Mouse (Mus musculus) limb, embryonic 15.5 days (tissue): Measurements from ENCODE around the gene Cck. TPM values are rescaled to one million over a fixed set of nuclear protein-coding genes. Genes with fewer than 3 reads are reported as not detected.

Source experiments
- ATAC-seq: fragments of 200-750 bp; cut with Nextera tagmentation; 2 replicates; pipeline ENCODE4 v1.8.0; 2017; ENCODE audit warnings: low read depth, moderate TSS enrichment; ENCODE audit not compliant: insufficient number of reproducible peaks, low FRiP score, low TSS enrichment
- H3K27ac ChIP-seq: fragments of 300-500 bp; sonication (generic); 2 replicates; pipeline ENCODE4 v1.5.1; 2015; ENCODE audit warnings: moderate library complexity, mild to moderate bottlenecking, inconsistent platforms
- H3K27me3 ChIP-seq: fragments of 300-500 bp; sonication (generic); 2 replicates; pipeline ENCODE4 v1.6.1; 2015; ENCODE audit warnings: inconsistent platforms
- H3K36me3 ChIP-seq: fragments of 300-500 bp; sonication (generic); 2 replicates; pipeline ENCODE4 v1.6.1; 2015; ENCODE audit warnings: inconsistent platforms
- H3K4me1 ChIP-seq: fragments of 300-500 bp; sonication (generic); 2 replicates; pipeline ENCODE4 v1.6.1; 2015; ENCODE audit warnings: inconsistent platforms
- H3K4me2 ChIP-seq: fragments of 300-500 bp; sonication (generic); 2 replicates; pipeline ENCODE4 v1.6.1; 2015; ENCODE audit warnings: mild to moderate bottlenecking, inconsistent platforms
- H3K4me3 ChIP-seq: fragments of 300-500 bp; sonication (generic); 2 replicates; pipeline ENCODE4 v1.5.1; 2015; ENCODE audit warnings: mild to moderate bottlenecking, inconsistent platforms
- H3K9ac ChIP-seq: fragments of 300-500 bp; sonication (generic); 2 replicates; pipeline ENCODE4 v1.6.1; 2015; ENCODE audit warnings: inconsistent platforms
- H3K9me3 ChIP-seq: fragments of 300-500 bp; sonication (generic); 2 replicates; pipeline ENCODE4 v1.6.1; 2016; ENCODE audit warnings: inconsistent platforms
- WGBS: fragments of 180-500 bp; shearing (Covaris S2); methylation state at CpG from one replicate; pipeline ENCODE4 v1.1.7; 2015; 5-methylcytosine and 5-hydroxymethylcytosine counted together
- polyA plus RNA-seq: library from polyadenylated mRNA; unstranded; fragments of >200 nt; fragmentation: Nextera tagmentation; extraction: Ambion mirVana; gene quantifications from 2 replicates; pipeline ENCODE4 v1.2.1, GENCODE M21; 2015

Gene Cck
- polyA plus RNA-seq = 4.8 and 5.9 TPM in 2 replicates

GRCm38 (mm10) chr9:121495529-121495928, at the start of gene Cck:
Gene Cck (minus strand): TSS chr9:121495694.
- peaks cover 20% of the 10 kb centered on the region for H3K4me1 ChIP-seq
- peaks cover 55% of the 10 kb centered on the region for H3K27me3 ChIP-seq
- no peak within 1 kb of the TSS for H3K27ac ChIP-seq
- ATAC-seq = 0 out of 2 replicates have a peak, but pooled peaks have one; percentile 46
- WGBS = 2% methylated on average over 12 of the region's 12 CpGs
- no peaks in the 10 kb centered on the region for H3K36me3 ChIP-seq
- H3K4me2 ChIP-seq = peak within 1 kb of the TSS; percentile 55
- H3K4me3 ChIP-seq = peak within 1 kb of the TSS; percentile 30
- H3K9me3 ChIP-seq = no peaks in the 10 kb centered on the region
- no peak within 1 kb of the TSS for H3K9ac ChIP-seq

DNA sequence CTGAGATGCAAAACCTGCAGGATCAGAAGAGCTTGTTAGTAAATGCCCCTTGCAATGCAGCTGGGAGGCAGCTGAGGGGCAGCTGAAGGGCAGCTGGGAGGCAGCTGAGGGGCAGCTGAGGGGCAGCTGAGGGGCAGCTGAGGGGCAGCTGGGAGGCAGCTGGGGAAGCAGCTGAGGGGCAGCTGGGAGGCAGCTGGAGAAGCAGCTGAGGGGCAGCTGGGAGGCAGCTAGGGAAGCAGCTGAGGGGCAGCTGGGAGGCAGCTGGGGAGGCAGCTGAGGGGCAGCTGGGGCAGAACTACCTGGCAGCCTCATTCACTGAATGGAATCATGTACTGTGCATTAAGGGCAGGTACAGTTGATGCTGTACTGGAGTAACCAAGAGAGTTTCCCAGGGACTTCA, 46.0 kb upstream of the Cck start:
- ATAC-seq = no peak
- Histone ChIP-seq H3K27ac (no peak overlapping the region), H3K27me3 (no peaks in the 10 kb centered on the region)

DNA sequence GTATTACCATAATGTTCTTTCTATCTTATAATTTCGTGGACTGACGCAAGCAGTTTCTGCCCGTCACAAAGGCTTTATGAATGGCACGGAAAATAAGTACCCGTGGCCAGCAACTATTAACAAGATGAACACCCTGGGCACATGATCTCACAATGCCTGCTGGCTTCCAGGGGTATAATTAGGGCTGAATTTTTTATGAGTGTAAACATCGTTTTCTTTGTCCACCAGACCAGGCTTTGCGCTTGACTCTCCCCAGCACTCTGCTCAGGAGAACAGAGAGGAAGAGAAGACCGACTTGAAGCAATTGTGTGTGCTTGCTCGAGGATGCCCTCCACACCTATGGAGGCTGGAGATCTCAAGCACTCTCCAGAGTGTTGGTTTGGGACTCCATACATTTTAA, 37.1 kb upstream of the Cck start:
- H3K9me3 ChIP-seq = no peaks in the 10 kb centered on the region; the same call in 1 of the 2 replicates
- no peaks in the 10 kb centered on the region for H3K36me3 ChIP-seq
- H3K27ac ChIP-seq = no peak overlapping the region
- H3K4me1 ChIP-seq = no peaks in the 10 kb centered on the region
- no peak for ATAC-seq
- 61% methylated on average over 9 of the region's 9 CpGs for WGBS
- no peaks in the 10 kb centered on the region for H3K27me3 ChIP-seq
- no peak overlapping the region for H3K9ac ChIP-seq
- H3K4me2 ChIP-seq = no peak overlapping the region
- no peak overlapping the region for H3K4me3 ChIP-seq

More for the DNA sequence above, 46.0 kb upstream of the Cck start:
- Histone ChIP-seq H3K36me3 (no peaks in the 10 kb centered on the region), H3K4me2 (no peak overlapping the region), H3K4me1 (no peaks in the 10 kb centered on the region), H3K4me3 (no peak overlapping the region), H3K9me3 (no peaks in the 10 kb centered on the region), H3K9ac (no peak overlapping the region)

DNA sequence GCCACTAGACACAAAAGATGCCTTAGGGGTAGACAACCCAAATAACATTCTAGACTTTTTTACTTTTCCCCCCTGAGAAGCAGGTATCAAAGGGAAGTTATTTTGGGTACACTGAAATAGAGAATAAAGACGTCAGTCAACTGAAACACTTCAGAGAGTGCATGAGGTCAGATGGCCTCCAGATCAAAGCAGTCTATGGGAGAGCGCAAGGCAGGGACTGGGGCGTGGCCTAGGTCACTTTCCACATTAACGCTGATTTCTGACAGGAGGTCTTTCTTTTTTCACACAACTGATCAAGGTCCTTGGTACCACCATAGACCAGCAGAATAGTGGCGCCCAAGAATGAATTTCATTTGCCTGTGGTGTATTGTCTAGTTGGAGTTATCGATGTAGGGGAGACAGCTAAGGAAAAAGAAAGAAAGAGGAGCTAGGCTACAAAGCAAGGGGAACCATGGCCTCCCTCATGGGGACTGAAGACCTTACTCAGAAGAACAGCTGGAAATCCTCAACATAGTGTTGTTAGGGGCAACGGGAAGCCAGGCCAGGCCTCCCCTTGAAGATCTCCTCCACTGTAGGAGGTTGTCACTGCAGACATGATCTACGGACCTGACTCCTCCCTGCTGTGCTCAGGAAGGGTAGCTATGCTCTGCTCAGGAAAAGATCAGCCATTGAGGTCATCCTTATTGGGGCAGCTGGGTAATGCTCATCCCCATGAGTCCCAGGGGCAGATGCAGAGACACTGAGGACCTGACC, 33.3 kb upstream of the Cck start:
- H3K9me3 ChIP-seq = no peaks in the 10 kb centered on the region
- no peaks in the 10 kb centered on the region for H3K36me3 ChIP-seq
- H3K27ac ChIP-seq = no peak overlapping the region
- no peak overlapping the region for H3K9ac ChIP-seq
- H3K4me2 ChIP-seq = no peak overlapping the region
- H3K4me1 ChIP-seq = no peaks in the 10 kb centered on the region
- H3K4me3 ChIP-seq = no peak overlapping the region
- WGBS = 66% methylated on average over 8 of the region's 8 CpGs
- ATAC-seq = no peak
- H3K27me3 ChIP-seq = no peaks in the 10 kb centered on the region

- no peaks in the 10 kb centered on the region for H3K4me1 ChIP-seq
- ATAC-seq = no peak
- H3K27ac ChIP-seq = no peak overlapping the region
- no peaks in the 10 kb centered on the region for H3K9me3 ChIP-seq
- H3K4me2 ChIP-seq = no peak overlapping the region
- WGBS = 73% methylated on average over 6 of the region's 6 CpGs
- no peaks in the 10 kb centered on the region; the same call in 1 of the 2 replicates for H3K27me3 ChIP-seq
- H3K9ac ChIP-seq = no peak overlapping the region
- H3K4me3 ChIP-seq = no peak overlapping the region
- no peaks in the 10 kb centered on the region for H3K36me3 ChIP-seq
Measured at GRCm38 (mm10) chr9:121526171-121526570, 30.7 kb upstream of the Cck start.

DNA sequence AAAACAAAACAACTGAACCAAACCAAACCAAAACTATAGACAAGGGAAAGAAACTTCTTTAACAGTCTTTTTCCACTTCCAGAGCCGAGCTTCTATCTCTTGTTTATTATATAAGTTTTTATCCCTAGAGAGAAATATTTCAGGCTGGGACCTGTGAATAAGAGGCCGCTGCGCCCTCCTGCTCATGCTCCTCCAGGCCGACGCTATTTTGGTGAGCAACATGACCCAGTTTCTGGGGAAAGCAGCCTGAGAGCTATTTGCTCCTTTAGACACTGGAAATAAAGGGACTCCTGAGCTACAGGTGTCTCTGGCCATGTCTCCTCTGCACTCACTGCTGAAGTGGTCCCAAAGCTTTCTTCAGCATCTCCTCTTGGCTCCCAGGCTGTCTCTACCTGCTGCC, 24.6 kb upstream of the Cck start:
- 74% methylated on average over 5 of the region's 5 CpGs for WGBS

GRCm38 (mm10) chr9:121514462-121514861, 19.0 kb upstream of the Cck start:
- Histone ChIP-seq H3K27me3 (no peaks in the 10 kb centered on the region), H3K4me1 (no peaks in the 10 kb centered on the region), H3K4me2 (no peak overlapping the region), H3K9me3 (no peaks in the 10 kb centered on the region), H3K27ac (no peak overlapping the region), H3K4me3 (no peak overlapping the region), H3K36me3 (no peaks in the 10 kb centered on the region), H3K9ac (no peak overlapping the region)
- ATAC-seq = no peak
- 79% methylated on average over 5 of the region's 5 CpGs for WGBS

More for the DNA sequence above, 24.6 kb upstream of the Cck start:
- H3K4me1 ChIP-seq = no peaks in the 10 kb centered on the region
- H3K27ac ChIP-seq = no peak overlapping the region
- H3K4me3 ChIP-seq = no peak overlapping the region
- no peaks in the 10 kb centered on the region for H3K9me3 ChIP-seq
- H3K4me2 ChIP-seq = no peak overlapping the region
- no peaks in the 10 kb centered on the region for H3K36me3 ChIP-seq
- H3K27me3 ChIP-seq = no peaks in the 10 kb centered on the region; the same call in 1 of the 2 replicates
- H3K9ac ChIP-seq = no peak overlapping the region
- no peak for ATAC-seq

- H3K4me1 ChIP-seq = no peaks in the 10 kb centered on the region
- no peaks in the 10 kb centered on the region for H3K9me3 ChIP-seq
- H3K36me3 ChIP-seq = no peaks in the 10 kb centered on the region
- no peak overlapping the region for H3K4me3 ChIP-seq
- no peaks in the 10 kb centered on the region for H3K27me3 ChIP-seq
- WGBS = 73% methylated on average over 4 of the region's 4 CpGs
- no peak overlapping the region for H3K9ac ChIP-seq
- H3K4me2 ChIP-seq = no peak overlapping the region
- H3K27ac ChIP-seq = no peak overlapping the region
- no peak for ATAC-seq
Measured at GRCm38 (mm10) chr9:121511911-121512310, 16.4 kb upstream of the Cck start.

DNA sequence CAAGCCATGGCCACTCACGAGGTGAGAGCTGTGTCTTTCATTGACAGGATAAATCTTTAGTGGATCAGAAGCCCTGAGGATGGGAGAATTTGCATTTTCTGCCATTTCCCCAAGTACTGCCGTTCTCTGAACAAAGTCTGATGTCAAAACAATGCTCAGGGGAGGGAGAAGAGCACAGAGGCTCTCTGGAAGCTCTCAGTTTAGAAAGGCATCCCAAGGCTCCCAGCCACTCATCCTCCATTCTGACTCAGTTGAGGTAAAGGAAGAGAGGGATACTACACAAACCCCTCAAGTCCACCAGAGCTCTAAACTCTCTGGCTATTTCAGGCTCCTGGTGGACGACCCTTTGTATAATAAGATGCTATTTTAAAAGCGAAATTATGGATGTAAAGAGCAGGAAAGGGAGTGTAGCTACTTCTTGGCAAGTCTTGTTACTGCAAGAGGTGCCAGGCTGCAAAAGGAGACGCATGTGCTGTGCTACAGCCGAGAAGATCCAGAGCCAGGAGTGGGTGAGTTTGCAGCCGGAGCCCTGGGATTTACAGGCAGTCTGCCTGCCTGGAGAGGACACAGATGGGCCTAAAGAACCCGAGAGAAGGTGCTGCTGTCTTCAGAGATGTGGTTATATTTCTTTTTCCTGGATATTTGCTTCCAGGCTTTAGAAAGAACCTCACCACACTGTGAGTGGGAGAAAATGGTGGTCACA, 11.1 kb upstream of the Cck start:
- 56% methylated on average over 8 of the region's 8 CpGs for WGBS
- Histone ChIP-seq H3K9ac (no peak overlapping the region), H3K4me1 (no peaks in the 10 kb centered on the region), H3K36me3 (no peaks in the 10 kb centered on the region), H3K27ac (no peak overlapping the region), H3K27me3 (no peaks in the 10 kb centered on the region), H3K4me2 (no peak overlapping the region), H3K4me3 (no peak overlapping the region), H3K9me3 (no peaks in the 10 kb centered on the region)
- no peak for ATAC-seq

GRCm38 (mm10) chr9:121505346-121505745, 9.9 kb upstream of the Cck start:
- no peaks in the 10 kb centered on the region for H3K27me3 ChIP-seq
- H3K4me3 ChIP-seq = no peak overlapping the region
- no peaks in the 10 kb centered on the region for H3K9me3 ChIP-seq
- ATAC-seq = no peak
- H3K4me1 ChIP-seq = no peaks in the 10 kb centered on the region
- 85% methylated on average over 8 of the region's 8 CpGs for WGBS
- no peaks in the 10 kb centered on the region for H3K36me3 ChIP-seq
- no peak overlapping the region for H3K4me2 ChIP-seq
- no peak overlapping the region for H3K27ac ChIP-seq
- H3K9ac ChIP-seq = no peak overlapping the region

DNA sequence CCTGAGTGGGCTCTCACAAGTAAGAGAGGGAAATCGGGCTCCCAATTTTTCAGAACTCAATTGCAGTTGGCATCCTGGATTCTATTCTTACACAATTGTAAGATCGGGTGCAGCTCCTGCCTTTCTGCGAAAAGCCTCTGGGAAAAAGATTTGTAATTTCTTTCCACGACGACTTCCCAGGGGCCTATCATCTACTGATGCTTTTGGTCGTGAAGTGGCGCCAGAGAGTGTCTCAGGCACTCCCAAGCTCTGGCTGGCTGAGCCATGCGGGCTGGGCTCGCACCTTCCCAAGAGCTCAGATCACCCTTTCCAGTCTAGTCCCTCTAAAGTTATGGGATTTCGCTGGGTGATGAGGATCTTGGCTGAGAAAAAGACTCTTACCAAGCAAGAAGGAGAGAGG, 608 bp upstream of the Cck start:
- no peak overlapping the region for H3K4me3 ChIP-seq
- no peak overlapping the region for H3K9ac ChIP-seq
- no peak overlapping the region for H3K27ac ChIP-seq
- peaks cover 55% of the 10 kb centered on the region for H3K27me3 ChIP-seq
- H3K4me1 ChIP-seq = peaks cover 20% of the 10 kb centered on the region
- 25% methylated on average over 10 of the region's 10 CpGs for WGBS
- no peaks in the 10 kb centered on the region for H3K36me3 ChIP-seq
- no peaks in the 10 kb centered on the region for H3K9me3 ChIP-seq
- no peak overlapping the region for H3K4me2 ChIP-seq
- ATAC-seq = no peak

DNA sequence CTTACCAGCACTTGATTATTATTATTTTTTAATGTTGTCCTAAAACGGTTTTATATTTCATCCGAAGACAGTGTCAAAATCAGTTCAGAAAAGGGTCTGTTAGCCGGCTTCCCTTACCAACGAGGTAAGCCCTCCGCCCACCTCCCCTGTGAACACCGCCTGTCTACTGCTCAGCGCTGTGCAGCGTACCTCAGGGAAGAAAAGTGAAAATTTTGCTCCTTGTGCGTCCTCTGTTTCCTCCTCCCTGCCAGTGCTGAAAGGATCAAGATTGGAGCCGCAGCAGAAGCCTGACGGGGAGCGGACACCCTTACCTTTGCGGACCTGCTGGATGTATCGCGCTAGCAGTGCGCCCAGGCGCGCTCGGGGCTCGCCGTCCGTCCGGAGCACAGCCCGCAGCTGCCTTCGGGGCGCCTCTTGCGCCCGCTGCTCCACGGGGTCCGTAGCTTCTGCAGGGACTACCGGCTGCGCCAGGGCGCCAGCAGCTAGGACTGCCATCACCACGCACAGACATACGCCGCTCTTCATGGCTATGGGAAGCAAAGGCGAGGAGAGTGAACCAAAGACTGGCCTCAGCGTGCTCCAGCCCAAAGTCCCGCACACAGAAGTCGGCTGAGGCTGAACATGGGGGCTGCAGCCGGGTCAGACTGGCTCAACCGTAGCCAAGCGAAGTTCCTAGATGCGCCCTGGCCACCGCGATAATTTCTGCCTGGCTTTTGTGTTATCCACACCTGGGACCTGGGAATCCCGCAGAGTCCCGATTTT, 1.3 kb downstream of the Cck start:
- no peaks in the 10 kb centered on the region for H3K36me3 ChIP-seq
- peak overlapping the region; percentile 30 for H3K4me3 ChIP-seq
- H3K4me1 ChIP-seq = peaks cover 20% of the 10 kb centered on the region
- no peak overlapping the region for H3K9ac ChIP-seq
- H3K9me3 ChIP-seq = no peaks in the 10 kb centered on the region
- WGBS = 3% methylated on average over 48 of the region's 48 CpGs
- no peak for ATAC-seq
- peak overlapping the region; percentile 55 for H3K4me2 ChIP-seq
- no peak overlapping the region for H3K27ac ChIP-seq
- H3K27me3 ChIP-seq = peaks cover 55% of the 10 kb centered on the region
